Mouse (Mus musculus): ENCODE measurements at regions not wholly inside any gene's neighbourhood (a gene's known extent, or its start where the extent isn't known, plus 50 kb on each side); places are given as distances from the start of the nearest gene placed in this dataset.

DNA sequence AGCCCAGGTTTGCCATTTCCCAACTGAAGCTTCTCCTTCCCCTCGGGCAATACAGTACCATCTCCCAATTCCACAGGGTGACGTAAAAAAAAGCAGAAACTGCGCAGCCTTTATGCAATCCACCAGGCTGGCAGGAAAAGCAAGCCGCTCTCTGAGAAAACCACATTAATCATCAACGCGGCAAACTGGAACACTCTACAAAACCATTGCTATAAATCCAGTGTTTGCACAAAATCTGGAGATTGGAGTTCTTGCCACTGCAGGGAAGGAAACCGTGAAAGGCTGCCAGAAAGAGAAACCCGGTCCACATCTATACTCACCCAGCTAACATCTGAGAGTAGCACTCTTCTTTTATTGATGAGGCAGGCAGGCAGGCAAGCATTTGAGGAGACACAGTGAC is 160.7 kb upstream of the Hes1 start:
- ChIA-PET POLR2A (interaction anchor here in 1 of 4 experiments (0.9 kb wide), 1 partner anchor 211 kb away, joined by 3 read pairs; no protein-coding TSS in a partner anchor), CTCF (no interaction called here)

DNA sequence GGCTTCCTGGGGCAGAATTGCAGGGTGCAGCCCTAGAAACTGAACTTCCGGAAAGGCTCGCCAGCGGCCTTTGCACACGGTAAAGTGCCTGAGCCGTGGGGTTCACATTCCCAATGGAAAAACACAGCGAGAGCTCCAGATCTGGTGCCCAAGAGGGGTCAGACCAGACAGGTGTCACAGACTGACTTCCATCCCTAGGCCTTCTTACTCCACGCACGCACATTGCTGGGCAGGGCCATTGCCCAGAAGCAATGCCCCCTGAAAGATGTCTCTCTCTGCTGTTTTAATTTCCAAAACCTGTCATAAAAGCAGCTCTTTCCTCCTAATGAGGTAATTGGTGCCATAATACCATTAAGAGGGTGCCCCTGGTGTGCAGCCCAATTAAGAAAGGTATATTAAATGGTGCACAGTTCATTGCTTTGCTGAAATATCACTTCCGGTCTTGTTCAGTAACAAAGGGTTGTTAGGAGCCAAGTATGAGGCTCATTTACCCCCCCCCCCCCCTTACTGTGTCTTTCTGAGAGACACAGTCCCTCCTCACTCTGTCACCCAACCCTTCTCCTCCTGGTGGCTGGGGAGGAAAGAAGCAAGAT is 159.9 kb upstream of the Hes1 start:
- ChIA-PET CTCF (no interaction called here), POLR2A (interaction anchor here in 2 of 4 experiments (0.7 to 1.2 kb wide), 3 partner anchors 52 to 210 kb away, joined by 3 read pairs; no protein-coding TSS in a partner anchor)

DNA sequence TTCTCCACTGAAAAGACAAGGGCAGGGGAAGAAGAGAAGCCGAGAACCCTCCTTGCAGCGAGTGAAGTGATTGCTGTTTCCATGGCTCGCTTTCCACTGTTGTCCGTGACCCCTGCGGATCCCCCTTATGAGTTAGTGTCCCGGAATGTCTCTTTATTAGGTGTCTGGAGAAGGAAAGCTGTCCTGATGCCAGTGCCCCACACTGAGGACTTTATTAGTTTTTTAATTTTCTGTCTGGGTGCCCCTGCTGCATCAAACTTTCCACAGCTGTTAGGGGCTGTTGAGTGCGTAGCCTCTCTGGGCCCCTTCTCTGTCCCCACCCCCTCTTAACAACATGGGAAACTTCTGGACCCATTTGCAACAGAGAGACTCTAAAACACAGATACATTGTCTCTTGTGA is 156.9 kb upstream of the Hes1 start:
- CTCF ChIA-PET: interaction anchor here in 2 of 4 experiments (0.6 to 1.3 kb wide), 2 partner anchors 153 to 332 kb away, joined by 3 read pairs; no protein-coding TSS in a partner anchor
- POLR2A ChIA-PET: interaction anchor here in 2 of 4 experiments (1.2 to 1.5 kb wide), 3 partner anchors 11 to 161 kb away, joined by 3 to 4 read pairs (median 4); no protein-coding TSS in a partner anchor

DNA sequence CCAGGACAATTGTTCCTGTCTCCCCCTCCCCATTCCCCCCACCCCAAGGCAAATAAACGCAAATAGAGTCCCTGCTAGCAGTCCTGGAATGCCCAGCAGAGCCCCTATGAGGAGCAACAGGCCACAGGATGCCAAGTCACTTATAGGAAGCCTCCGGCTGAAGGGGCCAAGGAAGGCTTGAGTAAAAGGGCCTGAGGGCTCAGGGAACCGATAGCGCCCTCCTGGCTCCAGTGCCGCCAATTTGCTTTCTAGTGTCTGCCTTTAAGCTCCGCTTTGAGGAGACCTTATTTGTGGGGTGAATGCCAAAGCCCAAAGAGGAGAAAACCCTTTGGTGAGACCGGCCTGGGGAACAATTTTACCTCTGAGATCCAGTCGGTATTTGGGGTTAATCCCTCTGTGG is 156.2 kb upstream of the Hes1 start:
- ChIA-PET CTCF (interaction anchor here in 2 of 4 experiments (0.6 to 1.3 kb wide), 2 partner anchors 152 to 333 kb away, joined by 3 read pairs; no protein-coding TSS in a partner anchor), POLR2A (interaction anchor here in 1 of 4 experiments (1.0 to 1.4 kb wide), 4 partner anchors 19 to 160 kb away, joined by 3 to 4 read pairs (median 4); partner anchors contain the start of gene Hes1)

DNA sequence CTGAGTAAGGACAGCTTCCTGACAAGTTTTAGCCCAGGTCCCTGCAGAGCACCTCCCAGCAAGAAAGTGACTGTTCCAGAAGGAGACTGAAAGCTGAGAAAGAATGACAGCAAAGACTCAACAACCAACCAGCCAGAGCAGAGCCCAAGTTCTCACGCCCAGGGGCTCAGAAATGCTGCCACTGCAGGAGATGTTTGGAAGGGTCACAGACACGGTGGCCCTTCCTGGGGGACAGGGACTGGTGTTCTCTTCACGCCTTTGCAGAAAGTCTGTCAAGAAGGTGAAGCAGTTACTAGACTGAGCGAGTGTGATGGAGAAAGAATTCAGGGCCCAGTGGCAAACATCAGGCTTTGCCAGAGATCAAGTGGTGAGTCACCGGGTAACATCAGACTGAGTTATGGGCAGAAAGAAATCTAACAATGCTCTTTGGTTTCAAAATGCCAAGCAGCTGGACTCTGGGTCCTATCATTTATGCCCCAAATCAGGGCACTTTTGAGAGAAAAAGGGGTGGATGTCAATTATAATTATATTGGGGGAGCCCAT is 154.2 kb upstream of the Hes1 start:
- ChIA-PET CTCF (interaction anchor here in 2 of 4 experiments (0.5 to 0.7 kb wide), 3 partner anchors 33 to 290 kb away, joined by 5 to 7 read pairs (median 7); no protein-coding TSS in a partner anchor), POLR2A (interaction anchor here in 2 of 4 experiments (0.6 to 0.9 kb wide), 5 partner anchors 11 to 923 kb away, joined by 3 to 9 read pairs (median 3); no protein-coding TSS in a partner anchor)

DNA sequence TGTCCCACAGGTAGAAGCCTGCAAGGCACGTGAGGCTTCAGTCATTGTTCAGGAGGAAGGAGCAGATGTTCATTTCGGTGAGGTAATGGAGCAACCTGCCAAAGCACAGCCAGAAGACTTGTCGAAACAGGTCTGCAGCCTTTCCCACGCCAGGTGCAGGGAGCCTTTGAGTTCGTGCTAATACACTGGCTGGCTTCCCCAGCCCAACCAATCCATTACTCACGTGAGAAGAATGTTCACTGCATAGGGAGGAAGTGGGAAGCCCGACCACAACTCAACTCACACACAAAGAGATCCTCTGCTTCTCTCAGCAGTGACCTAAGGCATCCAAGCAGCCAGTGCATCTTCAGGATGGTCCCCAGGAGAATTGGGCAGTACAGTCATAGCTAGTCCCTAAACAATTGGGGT is 153.0 kb upstream of the Hes1 start:
- POLR2A ChIA-PET: no interaction called here
- CTCF ChIA-PET: no interaction called here

DNA sequence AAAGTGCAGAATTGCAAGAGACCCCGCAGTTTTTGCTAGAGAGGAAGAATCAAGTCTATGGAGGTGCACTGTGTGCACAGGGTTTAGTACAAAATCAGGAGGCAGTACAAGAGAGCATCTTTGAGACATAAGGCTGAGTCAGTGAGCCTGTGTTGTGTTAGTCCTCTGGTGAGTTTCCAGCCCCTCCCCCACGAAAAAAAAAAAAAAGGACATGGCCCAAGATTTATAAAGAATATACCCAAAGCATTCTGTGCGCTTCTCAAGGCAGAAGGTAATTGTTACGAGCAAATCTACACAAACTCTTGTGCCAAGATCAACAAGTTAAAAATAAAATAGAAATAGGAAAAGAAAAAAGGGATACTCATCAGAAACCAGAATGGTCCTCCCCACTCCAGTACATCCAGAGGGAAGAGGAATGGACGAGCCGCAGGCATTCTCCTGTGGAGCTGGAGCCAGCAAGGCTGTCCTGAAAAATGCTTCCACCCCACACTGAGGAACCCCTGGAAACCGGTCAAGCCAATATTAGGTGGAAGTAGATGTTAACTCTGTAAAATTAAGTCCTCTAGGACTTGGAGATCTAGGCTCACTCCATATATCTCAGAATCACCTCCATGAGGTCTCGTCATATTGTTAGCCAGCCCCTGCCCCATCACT is 150.7 kb upstream of the Hes1 start:
- ChIA-PET POLR2A (no interaction called here), CTCF (interaction anchor here in 1 of 4 experiments (0.7 kb wide), 1 partner anchor 100 kb away, joined by 4 read pairs; no protein-coding TSS in a partner anchor)

DNA sequence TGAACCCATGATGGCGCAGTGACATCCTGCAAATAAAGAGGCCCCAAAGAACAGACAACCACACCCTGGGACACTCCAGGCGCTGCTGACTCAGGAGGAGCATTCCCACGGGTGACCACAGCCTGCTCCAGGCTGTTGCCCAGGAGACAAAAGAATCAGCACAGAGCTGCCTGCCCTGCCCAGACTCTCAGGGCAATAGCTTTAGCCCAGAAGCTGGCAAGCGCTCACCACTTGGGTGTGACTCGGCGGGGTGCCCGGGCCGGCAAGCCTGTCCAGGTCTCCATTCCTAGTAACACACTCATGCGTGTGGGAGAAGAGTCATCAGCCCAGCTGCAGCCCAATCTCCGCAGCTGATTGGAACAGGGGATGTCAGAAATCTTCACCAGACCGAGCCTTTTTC is 148.8 kb upstream of the Hes1 start:
- CTCF ChIA-PET: interaction anchor here in 2 of 4 experiments (0.6 kb wide), 2 partner anchors 34 to 298 kb away, joined by 3 to 5 read pairs; no protein-coding TSS in a partner anchor
- POLR2A ChIA-PET: interaction anchor here in 1 of 4 experiments (2.0 kb wide), 1 partner anchor 151 kb away, joined by 6 read pairs; no protein-coding TSS in a partner anchor

DNA sequence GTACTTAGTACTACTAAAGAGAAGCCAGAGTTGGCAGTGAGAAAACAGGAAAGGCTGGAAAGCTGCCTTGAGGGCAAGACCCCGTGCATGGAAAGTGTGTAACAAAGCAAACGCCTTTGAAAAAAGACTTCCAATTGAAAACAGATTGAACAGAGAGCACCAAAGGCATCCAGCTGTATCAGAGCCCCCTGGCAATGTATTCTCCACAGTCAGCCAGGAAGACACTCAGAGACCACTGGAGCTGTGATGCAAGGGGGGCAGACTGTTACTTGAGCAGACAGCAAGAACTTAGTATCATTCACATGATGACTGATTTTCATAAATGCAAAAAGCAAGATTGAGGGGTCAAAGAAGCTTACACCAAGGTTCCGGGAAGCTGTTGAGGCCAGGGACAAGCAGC is 146.2 kb upstream of the Hes1 start:
- POLR2A ChIA-PET: no interaction called here

DNA sequence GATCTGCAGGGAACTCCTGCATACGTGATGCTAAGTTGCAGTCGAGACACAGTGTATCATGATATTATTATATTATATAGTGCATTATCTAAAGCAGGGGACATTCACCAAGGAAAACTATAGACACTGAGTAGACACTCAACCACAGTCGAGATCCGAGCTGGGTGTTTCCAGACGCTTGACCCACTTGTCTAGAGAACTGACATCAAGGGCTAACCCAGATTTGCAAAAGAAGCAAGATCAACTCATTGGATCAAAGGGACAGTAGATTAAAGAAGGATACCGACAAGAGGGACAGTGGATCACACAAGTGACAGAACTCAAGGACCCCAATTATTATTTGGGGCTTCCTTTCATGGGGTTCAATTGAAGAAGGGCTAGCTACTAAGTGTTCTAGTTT is 145.8 kb upstream of the Hes1 start:
- CTCF ChIA-PET: no interaction called here
- POLR2A ChIA-PET: no interaction called here

More for the DNA sequence above, 146.2 kb upstream of the Hes1 start:
- CTCF ChIA-PET: no interaction called here

DNA sequence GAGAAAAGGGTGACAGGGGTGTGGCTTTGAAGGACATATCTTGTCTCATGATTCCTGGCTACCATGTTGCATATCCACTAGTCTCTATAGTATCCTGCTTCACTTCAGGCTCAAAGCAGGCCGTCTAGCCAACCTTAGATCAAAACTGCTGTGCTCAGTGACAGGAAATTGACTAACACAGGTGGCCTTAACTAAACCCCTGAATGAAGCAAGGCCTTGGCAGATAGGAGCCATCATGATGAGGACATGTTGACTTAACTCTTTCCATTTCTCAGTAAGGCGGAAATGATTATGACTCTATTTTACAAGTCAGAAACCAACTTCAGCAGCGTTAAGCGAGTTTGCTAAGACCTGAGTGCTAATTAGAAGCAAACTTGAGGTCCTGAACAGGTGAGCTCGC is 143.2 kb upstream of the Hes1 start:
- CTCF ChIA-PET: no interaction called here
- POLR2A ChIA-PET: interaction anchor here in 2 of 4 experiments (1.1 kb wide), 2 partner anchors 11 to 143 kb away, joined by 3 to 5 read pairs; partner anchors contain the start of gene Hes1 (in 1 of the 2)

DNA sequence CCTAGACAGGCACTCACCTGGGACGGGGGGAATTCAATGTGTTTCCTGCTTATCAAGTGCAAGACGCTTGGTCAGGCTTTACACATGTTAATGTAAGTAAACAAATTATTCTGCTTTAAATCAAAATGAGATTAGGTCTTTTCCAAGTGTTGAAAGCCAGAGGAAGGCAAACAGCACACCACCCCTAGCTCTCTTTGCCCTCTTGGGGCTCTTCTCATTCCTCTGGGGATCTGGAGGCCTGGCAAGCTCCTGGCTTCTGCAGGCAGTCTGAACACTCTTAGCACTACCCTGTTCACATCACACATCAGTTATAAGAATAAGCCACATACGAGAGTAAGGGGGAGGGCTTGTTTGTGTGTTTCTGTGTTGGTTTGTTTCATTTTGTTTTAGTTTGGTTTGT is 142.8 kb upstream of the Hes1 start:
- POLR2A ChIA-PET: interaction anchor here in 1 of 4 experiments (1.1 kb wide), 1 partner anchor 143 kb away, joined by 5 read pairs; the partner anchor contains the start of gene Hes1
- CTCF ChIA-PET: no interaction called here

DNA sequence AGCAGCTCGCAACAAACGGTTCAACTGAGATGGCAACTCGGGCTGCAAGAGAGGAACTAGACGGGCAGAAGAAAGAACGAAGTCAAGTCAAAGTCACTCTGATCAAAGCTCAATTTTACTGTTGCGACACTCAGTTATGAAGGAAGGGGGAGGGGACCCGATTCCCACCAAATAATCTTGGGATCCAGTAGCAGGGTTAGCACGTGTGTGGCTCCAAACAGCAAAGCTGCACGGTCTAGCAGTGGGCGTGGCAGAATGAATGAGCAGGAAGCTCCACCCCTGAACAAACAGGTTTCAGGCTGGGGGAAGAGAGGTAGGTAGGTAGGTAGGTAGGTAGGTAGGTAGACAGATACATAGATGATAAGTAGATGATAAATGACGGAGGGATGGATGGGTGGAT is 136.9 kb upstream of the Hes1 start:
- CTCF ChIA-PET: interaction anchor here in 2 of 4 experiments (0.6 kb wide), 2 partner anchors 8 to 308 kb away, joined by 3 read pairs; no protein-coding TSS in a partner anchor
- POLR2A ChIA-PET: interaction anchor here in 3 of 4 experiments (0.6 to 2.3 kb wide), 6 partner anchors 18 to 381 kb away, joined by 3 to 6 read pairs (median 3); partner anchors contain the start of gene Hes1 (in 1 of the 3)

DNA sequence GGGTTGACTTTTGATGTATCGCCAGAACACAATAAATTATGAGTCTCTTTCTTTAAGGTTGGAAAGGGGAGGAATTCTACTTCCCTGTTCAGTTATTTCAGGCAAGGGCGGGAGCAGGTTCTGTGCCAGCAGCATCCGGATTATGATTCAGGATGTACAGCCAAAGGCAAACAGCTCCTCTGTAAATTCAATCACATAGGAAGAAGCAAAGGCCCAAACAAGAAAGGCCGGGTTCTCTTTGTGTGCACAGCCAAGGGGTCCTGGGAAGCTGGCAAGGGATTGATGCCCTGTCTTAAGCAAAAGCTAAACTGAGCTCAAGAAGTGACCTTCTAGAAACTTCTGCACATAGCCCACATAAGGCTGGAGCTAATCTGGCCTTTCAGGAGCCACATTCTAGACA is 135.9 kb upstream of the Hes1 start:
- ChIA-PET CTCF (interaction anchor here (0.6 to 1.1 kb wide), 7 partner anchors 13 to 1512 kb away, joined by 3 to 7 read pairs (median 3); no protein-coding TSS in a partner anchor), POLR2A (interaction anchor here in 3 of 4 experiments (0.8 to 2.3 kb wide), 9 partner anchors 17 to 141 kb away, joined by 3 to 10 read pairs (median 3); partner anchors contain the start of gene Hes1 (in 1 of the 3))

DNA sequence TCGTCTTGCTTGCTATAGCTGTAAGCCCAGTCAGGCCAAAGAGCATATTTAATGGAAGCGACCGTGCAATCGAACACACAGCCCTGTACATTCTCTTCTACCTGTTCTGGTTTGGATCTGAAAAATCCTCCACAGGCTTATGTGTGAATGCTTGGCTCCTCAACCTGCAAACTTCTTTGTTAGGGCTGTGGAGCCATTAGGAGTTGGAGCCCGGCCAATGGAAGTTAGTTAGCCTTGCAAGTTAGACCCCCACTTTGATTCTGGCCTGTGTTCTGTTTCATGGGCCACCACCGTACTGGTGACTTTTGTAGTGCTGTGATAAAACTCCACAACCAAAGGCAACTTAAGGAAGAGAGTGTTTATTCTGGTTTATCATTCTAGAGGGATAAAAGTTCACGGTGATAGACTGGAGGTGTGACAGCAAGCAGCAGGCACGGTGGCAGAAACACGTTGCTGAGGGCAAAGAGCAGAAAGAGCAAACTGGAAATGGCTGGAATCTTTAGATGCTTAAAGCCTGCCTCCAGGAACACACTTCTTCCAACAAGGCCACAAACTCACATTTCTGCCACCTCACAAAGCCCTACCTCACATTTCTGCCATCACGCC is 132.3 kb upstream of the Hes1 start:
- POLR2A ChIA-PET: no interaction called here
- CTCF ChIA-PET: no interaction called here

DNA sequence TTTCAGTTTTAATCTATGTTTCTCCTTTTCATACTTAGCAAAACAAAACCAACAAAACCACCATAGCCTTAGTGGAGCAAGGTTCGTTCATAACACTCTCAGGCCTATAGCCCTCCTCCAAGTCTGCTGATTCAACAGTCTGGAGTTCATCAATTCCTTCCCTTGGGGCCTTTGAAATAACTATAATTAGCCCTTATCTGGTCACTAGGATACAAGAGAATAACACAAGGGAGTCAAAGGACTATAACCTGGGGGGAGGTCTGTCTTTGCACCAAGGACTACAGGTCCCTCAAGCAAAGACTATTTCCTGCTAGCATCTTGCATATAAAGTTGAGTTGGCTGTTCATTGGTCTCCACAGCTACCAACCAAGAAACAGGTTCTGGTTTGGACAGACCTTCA is 129.5 kb upstream of the Hes1 start:
- ChIA-PET CTCF (no interaction called here), POLR2A (interaction anchor here in 3 of 4 experiments (0.5 to 3.4 kb wide), 4 partner anchors 11 to 206 kb away, joined by 3 to 16 read pairs (median 3); no protein-coding TSS in a partner anchor)

DNA sequence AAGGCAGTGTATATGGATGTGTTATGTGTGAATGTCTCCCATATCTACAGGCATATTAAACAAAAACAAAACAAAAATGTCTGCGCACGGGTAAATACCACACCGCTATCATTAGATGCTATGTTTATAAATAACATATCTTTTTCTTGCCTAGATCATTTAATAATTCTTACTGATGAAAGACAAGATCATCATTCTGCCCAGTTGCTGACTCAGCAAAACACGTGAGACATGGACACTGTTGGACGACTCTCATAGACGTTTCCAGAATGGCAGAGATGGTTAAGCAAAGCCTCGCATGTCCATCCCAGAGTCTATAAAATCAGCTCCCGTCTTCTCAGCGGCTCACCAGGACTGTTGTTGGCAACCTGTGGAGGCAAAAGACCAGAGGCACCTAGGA is 125.5 kb upstream of the Hes1 start:
- ChIA-PET CTCF (no interaction called here), POLR2A (no interaction called here)

DNA sequence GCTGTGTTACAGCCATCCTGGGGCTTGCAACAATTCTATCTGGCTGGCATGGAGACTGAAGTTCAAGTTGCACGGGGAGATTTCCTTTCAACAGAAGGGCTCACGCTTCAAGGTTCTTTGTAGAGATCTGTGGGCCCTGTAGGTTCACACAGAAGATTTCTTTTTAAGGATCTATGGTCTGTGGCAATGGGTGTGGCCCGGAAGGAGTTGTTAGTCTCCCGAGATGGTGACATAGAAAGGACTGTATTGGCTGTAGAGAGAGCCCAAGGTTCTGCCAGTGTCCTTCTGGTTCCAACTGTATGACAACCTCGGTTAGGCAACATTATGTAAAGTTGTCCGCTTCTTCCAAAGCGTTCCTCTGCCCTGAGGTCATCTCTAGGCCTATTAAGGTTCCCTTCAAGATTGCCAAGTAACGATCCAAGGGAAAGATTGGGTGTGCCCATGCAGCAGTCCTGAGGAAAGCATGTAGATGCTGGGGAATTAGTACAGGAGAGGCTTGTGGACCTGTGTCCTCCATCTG is 124.8 kb upstream of the Hes1 start:
- CTCF ChIA-PET: no interaction called here
- POLR2A ChIA-PET: interaction anchor here in 1 of 4 experiments (1.0 kb wide), 1 partner anchor 33 kb away, joined by 3 read pairs; no protein-coding TSS in a partner anchor
